Mouse (Mus musculus): Measurements from ENCODE around the gene Slc25a22.

DNA sequence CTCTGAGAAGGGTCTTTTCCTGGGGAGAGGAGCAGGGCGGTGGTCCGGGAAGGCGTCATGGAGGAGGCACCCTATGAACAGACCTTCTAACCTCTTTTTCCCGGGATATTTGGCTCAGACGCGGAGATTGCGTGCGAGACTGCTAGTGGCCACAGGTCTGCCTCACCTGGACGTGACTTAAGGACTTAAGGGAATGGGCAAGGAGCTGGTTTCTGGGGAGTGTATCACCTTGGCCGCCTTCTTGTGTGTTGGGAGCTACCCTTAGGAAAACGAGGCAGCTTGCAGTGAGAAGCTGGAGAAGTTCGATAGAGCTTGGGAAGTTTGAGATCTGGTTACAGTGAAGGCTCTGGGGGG, 38.1 kb upstream of the Slc25a22 start:
- TF ChIP-seq CTCF (IDR thresholded peaks at IDR 0.05; ENCODE audit: borderline replicate concordance, extremely low read depth, insufficient read depth, insufficient read length): no peak
- TF ChIP-seq POLR2A (IDR thresholded peaks at IDR 0.05; ENCODE audit: borderline replicate concordance, extremely low read depth, insufficient read depth, insufficient read length, poor library complexity, severe bottlenecking): no peak
